Mouse (Mus musculus) thymus, postnatal 25 days (tissue): ENCODE data around the gene Sec63.

Experiments
- DNase-seq: peaks from one replicate; pipeline ENCODE4 v3.0.0; 2022

Gene Sec63

DNA sequence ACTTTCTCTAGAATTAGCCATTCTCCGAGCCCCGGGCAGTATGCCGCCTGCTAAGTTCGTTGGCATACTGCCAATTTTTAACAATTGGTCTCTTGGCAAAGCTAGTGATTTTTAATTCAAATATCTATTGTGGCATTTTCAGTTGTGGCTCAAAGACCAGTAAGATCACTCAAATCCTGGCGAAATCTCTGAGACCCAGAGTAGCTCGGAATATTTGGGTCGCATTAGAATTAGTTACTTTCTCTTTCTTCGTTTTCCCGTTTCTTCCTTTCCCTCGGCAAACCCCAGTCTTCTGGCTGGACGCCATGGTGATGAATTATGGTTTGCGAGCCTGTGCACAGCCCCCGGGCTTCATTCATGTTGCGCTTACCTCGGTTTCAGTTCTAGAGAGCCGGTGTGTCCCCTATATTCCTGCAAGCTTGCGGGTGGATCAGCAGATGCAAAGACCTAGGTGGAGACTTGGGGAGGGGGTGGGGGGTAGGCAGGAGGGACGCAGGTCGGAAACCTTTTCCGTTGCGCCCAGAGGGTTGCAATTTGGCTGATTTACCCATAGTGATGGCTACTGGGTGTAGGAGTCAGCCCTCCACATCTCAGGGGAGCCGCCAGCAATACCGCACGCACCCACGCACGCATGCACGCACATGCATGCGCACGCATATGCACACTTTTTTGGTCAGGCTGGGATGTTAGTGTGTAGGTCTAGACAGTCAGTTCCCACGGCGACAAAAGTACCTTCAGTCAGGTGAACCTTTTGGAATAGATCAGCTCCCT is 102.5 kb downstream of the Sec63 start:
- peak; percentile 32 for DNase-seq

DNA sequence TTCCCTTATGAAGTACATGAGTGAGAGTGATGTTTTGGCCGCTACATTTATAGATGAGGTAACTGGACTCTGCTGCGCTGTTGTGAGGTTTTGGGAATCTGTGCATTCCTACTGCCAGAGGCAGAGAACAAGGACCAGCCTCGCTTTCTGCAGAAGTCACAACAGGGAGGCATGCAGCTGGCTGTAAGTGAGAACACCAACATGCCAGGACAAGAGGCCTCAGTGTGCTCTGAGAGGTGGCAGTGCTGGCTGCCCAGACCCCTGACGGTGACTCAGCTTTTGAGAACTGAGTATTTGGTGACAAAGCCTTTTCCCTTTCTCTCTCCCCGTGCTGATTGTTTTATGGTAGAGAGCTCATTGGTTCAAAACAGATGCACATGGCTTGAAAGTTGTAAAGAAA is 103.4 kb downstream of the Sec63 start:
- no peak for DNase-seq

DNA sequence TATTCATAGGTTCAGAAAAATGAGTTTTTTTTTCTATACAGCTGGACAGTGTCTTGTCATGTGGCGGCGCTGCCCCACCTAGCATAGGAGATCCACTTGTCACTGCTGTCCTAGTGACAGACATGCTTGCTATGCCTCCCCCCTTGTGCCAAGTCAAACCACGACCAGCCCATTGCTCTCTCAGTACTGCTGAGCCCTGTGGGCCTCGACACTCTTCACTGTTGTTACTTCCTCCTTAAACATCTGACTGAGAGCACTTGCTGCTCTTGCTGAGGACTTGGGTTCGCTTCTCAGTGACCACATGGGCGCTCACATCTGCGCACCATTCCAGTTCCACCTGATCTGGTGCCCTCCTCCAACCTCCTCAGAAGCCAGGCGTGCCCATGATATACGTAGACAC is 107.1 kb downstream of the Sec63 start:
- no peak for DNase-seq

DNA sequence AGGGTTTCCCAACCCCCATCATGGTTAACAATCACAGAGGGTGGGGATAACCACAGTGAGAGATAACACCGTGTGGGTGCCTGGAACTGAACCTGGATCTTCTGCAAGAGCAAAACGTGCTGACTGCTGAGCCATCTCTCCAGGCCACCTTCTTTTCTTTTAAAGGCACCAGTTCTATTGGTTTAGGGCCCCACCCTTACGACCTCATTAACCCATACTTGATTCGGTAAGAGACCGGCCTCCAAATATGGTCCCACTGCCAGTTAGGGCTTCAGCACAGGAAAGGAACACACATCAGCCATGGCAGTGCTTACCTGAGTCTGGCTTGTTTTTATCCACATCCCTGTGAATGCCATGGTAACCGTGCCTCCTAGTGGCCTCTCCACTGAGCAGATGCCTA is 108.2 kb downstream of the Sec63 start:
- DNase-seq: no peak

DNA sequence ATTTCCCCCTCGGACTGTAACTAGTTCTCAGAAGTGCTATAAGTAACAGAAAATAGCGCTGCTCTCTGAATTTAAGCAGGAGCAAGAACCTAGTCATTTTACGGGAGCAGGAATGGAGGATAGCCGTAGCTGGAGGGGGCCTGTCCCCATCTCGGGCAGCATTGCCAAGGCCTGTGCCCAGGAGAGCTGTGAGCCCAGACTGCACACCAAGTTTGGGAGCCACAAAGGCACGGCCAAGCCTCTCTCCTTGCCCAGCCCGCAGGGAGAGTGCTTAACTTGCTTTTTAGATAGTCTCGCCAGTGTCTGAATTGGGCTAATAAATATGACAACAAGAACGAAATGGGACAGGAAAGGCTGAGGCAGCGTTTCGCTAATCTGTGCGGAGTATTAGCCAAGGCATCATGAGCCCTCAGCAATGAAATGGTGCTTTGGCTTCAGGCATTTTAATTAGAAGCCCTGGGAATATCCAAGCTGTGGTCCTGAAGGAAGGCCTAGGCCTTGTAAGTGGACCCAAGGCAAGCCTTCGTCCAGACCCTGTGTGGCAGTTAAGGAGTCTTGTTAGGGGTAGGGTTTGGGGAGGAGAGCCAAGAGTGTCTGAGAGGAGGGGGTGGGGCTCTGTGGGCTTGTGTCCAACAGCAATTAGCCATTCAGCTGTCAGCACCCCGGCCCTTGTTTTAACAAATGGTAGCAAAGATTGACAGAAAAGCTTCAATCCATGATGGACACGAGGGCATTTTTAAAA is 111.1 kb downstream of the Sec63 start:
- no peak for DNase-seq

DNA sequence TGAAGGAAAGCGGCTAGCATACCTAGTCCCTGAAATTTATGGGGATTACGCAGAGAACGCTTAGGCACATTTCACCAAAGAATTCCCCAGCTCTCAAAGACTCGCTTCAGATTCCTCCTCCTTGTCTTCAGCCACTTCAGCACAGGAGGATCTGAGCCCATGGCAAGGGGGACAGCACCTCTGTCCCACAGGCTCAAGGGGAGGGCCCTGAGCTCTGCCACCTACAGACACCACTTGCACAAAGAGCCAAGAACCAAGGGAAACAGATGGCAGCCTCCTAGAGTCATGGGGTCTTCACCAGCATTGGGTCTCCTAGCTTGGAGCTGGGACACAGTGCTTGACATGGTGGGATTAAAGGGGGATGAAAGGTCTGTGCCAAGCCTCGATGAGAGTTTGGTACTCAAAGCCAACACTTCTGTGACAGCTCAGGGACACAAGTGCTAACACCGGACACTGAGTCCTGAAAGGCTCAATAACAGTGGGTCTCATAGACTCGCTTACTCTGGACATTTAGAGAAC is 111.8 kb downstream of the Sec63 start:
- DNase-seq: no peak

DNA sequence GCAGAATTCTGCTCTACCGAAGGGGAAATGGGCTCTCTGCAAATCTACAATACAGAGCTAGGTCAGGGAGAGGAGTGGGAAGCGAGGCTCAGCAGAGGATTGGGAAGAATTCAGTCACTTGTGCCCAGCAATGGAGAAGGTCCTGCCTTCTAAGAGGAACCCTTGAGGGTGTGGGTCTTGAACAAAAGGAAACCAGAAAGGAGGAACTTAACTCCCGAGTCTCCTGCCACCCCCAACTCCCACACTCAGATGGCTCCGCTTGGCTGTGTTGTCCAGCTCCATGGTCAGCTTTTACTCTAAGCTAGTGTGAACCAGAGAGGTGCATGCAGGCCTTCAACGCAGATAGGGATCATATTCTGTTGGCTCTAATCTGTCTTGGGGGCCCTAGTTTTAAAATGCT is 114.9 kb downstream of the Sec63 start:
- no peak for DNase-seq

DNA sequence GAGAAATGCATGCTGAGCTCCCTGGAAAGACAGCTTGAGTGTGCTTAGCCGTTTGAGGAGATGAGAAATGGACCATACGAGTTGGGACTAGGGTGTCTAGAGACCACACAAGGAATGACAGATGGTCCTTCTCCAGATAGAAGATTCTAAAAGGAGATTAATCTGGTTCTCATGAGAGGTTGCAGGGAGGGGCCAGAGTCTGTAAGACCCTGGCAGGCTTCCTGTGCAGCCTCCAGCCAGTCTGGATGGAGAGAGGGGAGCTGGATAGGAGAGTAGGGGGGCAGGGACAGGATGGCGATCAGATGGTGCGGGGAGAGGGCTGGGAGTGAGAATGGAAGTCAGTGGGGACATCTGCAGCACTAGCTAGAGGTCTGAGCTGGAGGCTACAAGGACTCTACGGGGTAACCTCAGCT is 118.0 kb downstream of the Sec63 start:
- no peak for DNase-seq

DNA sequence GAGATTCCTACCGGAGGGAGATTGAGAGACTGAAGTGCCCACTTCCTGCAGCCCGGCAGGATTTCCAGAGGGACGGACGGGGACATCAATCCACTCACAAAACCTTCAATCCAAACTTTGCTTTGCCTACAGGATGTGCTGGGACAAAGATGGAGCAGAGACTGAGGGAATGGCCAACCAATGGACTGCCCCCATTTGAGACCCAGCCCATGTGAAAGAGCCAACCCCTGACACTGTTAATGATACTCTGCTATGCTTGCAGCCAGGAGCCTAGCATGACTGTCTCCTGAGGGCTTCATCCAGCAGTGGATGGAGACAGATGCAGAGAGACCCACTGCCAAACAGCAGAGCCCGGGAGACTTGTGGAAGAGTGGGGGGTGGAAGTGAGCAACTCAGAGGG is 118.4 kb downstream of the Sec63 start:
- DNase-seq: no peak
